Mouse (Mus musculus): ENCODE measurements around the gene Man2b2. TPM values are rescaled to one million over a fixed set of nuclear protein-coding genes. Genes with fewer than 3 reads are reported as not detected.

The Man2b2 gene
- polyA plus RNA-seq, 1 experiment from 2014 or later, result 11.3 TPM

DNA sequence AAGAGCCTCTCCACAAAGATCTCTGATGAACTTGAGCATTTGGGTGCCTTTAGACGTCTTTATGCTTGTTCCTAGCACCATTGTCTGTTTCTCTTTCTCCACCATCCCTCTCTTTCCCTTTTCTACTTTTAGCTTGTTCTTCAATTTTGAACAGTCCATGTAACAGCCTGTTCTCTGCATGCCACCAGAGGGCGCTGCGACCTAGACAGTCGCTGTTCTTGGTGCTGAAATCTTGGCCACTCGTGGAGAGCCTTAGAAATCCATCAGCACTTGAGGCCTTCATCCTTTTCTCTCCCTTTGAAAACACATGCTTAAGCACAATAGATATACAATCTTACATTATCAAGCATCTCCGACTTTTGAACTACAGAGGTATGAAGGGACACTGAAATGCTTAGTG lies 5.5 kb upstream of the Man2b2 start:
- peak; percentile 86 for DNase-seq
- Histone ChIP-seq H3K4me1 (ENCODE audit: insufficient read depth) (no peaks in the 10 kb centered on the region), H3K9me3 (ENCODE audit: low read depth, low read length) (no peaks in the 10 kb centered on the region), H3K4me3 (ENCODE audit: low read depth, low read length) (no peak overlapping the region), H3K4me2 (no peak overlapping the region), H3K9ac (no peak overlapping the region), H3K27ac (ENCODE audit: low read depth) (no peak overlapping the region), H3K27me3 (ENCODE audit: insufficient read depth, low read length) (no peaks in the 10 kb centered on the region), H3K36me3 (ENCODE audit: insufficient read depth) (no peaks in the 10 kb centered on the region)
- peak; percentile 95 for TF ChIP-seq CTCF (IDR thresholded peaks at IDR 0.05; ENCODE audit: low read depth)
- WGBS, result 2% methylated on average over 6 of the region's 6 CpGs
- no peak for ATAC-seq (ENCODE audit: insufficient read depth)

DNA sequence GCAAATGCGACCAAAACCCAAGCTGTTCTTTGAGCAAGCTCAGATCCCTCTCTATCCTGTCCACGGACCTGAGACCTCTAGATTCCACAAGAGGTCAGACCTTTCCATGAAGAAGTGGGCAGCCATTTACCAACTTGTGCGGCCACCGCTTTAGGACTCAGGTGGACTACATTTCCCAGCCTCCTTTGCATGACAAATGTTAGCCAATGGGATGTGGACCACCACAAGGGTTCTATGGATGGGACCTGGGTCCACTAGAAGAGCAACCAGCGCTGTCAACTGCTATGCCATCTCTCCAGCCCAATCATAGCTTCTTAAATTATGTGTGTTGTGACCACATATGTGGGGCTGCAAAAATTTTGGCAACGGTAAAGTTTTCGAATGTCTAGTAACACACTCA lies 819 bp upstream of the Man2b2 start:
- no peak for ATAC-seq (ENCODE audit: insufficient read depth)
- Histone ChIP-seq H3K36me3 (ENCODE audit: insufficient read depth) (no peaks in the 10 kb centered on the region), H3K9ac (no peak overlapping the region), H3K27me3 (ENCODE audit: insufficient read depth, low read length) (no peaks in the 10 kb centered on the region), H3K27ac (ENCODE audit: low read depth) (no peak overlapping the region), H3K4me1 (ENCODE audit: insufficient read depth) (no peaks in the 10 kb centered on the region), H3K4me3 (ENCODE audit: low read depth, low read length) (no peak overlapping the region), H3K9me3 (ENCODE audit: low read depth, low read length) (no peaks in the 10 kb centered on the region), H3K4me2 (no peak overlapping the region)
- no peak for TF ChIP-seq CTCF (IDR thresholded peaks at IDR 0.05; ENCODE audit: low read depth)
- peak; percentile 4 for DNase-seq
- 60% methylated on average over 7 of the region's 7 CpGs for WGBS

DNA sequence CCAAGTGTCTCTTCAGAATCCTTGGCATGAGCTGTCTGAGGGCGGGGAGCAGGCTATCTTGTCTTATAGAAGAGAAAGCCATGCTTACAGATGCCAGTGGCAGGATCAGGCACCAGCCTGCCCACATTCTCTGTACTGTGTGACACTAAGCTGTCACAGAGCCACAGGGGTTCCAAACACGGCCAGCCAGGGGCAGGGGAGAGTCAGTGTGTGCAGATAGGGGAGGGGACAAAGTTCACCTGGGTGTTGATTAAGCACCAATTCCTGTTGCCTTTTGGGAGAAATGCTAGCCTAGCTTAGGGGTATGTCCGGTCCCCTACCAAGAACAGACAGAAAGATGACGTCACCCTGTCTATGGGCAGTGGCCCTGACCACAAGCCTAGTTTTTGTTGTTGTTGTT lies 1.4 kb downstream of the Man2b2 start:
- Histone ChIP-seq H3K4me3 (ENCODE audit: low read depth, low read length) (no peak overlapping the region), H3K4me1 (ENCODE audit: insufficient read depth) (no peaks in the 10 kb centered on the region), H3K4me2 (no peak overlapping the region), H3K9ac (no peak overlapping the region), H3K36me3 (ENCODE audit: insufficient read depth) (no peaks in the 10 kb centered on the region), H3K27me3 (ENCODE audit: insufficient read depth, low read length) (no peaks in the 10 kb centered on the region), H3K9me3 (ENCODE audit: low read depth, low read length) (no peaks in the 10 kb centered on the region), H3K27ac (ENCODE audit: low read depth) (no peak overlapping the region)
- WGBS, result 66% methylated on average over 4 of the region's 4 CpGs
- ATAC-seq (ENCODE audit: insufficient read depth) (no peak), DNase-seq (no peak)
- TF ChIP-seq CTCF (IDR thresholded peaks at IDR 0.05; ENCODE audit: low read depth), result no peak

- no peaks in the 10 kb centered on the region for H3K4me1 ChIP-seq (ENCODE audit: insufficient read depth)
- H3K9ac ChIP-seq, result no peak overlapping the region
- H3K4me2 ChIP-seq, result no peak overlapping the region
- no peaks in the 10 kb centered on the region for H3K36me3 ChIP-seq (ENCODE audit: insufficient read depth)
- 88% methylated on average over 4 of the region's 4 CpGs for WGBS
- H3K4me3 ChIP-seq (ENCODE audit: low read depth, low read length), result no peak overlapping the region
- H3K27me3 ChIP-seq (ENCODE audit: insufficient read depth, low read length), result no peaks in the 10 kb centered on the region
- DNase-seq (no peak), ATAC-seq (ENCODE audit: insufficient read depth) (no peak)
- no peak overlapping the region for H3K27ac ChIP-seq (ENCODE audit: low read depth)
- H3K9me3 ChIP-seq (ENCODE audit: low read depth, low read length), result no peaks in the 10 kb centered on the region
- no peak for TF ChIP-seq CTCF (IDR thresholded peaks at IDR 0.05; ENCODE audit: low read depth)
Observed at GRCm38 (mm10) chr5:36822907-36823306, 7.5 kb downstream of the Man2b2 start.

DNA sequence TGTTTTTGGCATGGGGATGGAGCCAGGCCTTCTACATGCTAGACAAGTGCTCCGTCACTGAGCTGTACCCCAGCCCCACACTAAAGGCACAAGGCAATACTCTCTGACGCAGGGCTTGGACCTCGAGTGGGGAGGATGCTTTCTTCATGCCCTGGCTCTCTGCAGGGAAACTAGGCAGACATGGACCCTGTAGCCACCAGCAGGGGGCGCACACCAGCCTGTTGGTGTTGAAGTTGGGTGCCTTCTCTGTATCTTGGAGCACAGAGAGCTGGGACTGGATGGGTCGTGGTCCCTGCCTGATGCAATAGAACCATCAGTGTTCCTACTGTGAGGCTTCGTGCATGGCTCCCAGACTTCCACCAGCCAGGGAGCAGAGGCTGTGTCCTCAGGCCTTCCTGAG lies 10.3 kb downstream of the Man2b2 start:
- no peaks in the 10 kb centered on the region for H3K27me3 ChIP-seq (ENCODE audit: insufficient read depth, low read length)
- ATAC-seq (ENCODE audit: insufficient read depth) (no peak; the same call in 1 of the 2 replicates), DNase-seq (peak; percentile 65)
- H3K27ac ChIP-seq (ENCODE audit: low read depth), result no peak overlapping the region
- no peak overlapping the region for H3K4me2 ChIP-seq
- peak; percentile 83 for TF ChIP-seq CTCF (IDR thresholded peaks at IDR 0.05; ENCODE audit: low read depth)
- H3K9ac ChIP-seq, result no peak overlapping the region
- H3K4me3 ChIP-seq (ENCODE audit: low read depth, low read length), result no peak overlapping the region
- no peaks in the 10 kb centered on the region for H3K36me3 ChIP-seq (ENCODE audit: insufficient read depth)
- H3K9me3 ChIP-seq (ENCODE audit: low read depth, low read length), result no peaks in the 10 kb centered on the region
- H3K4me1 ChIP-seq (ENCODE audit: insufficient read depth), result no peaks in the 10 kb centered on the region
- 45% methylated on average over 6 of the region's 6 CpGs for WGBS

DNA sequence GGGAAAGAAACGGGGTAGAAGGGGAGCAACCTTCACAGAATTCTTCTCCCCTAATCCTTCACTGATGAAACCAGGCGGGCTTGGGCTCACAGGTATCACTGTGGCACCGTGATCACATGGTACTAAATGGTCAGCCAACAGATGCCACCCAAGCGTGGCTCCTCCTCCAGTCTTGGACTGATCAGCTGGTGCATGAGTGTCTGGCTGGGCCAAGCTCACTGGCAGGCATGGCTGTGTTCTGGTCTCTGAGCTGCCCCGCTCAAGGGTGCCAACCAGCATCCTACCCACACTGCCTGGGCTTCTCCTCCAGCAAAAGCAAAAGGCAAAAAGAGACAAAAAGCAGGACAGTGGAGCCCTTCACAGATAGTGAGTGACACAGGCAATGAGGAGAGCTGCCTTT lies 10.7 kb downstream of the Man2b2 start:
- no peaks in the 10 kb centered on the region for H3K9me3 ChIP-seq (ENCODE audit: low read depth, low read length)
- no peak for ATAC-seq (ENCODE audit: insufficient read depth)
- no peak overlapping the region for H3K4me2 ChIP-seq
- no peaks in the 10 kb centered on the region for H3K36me3 ChIP-seq (ENCODE audit: insufficient read depth)
- no peak for TF ChIP-seq CTCF (IDR thresholded peaks at IDR 0.05; ENCODE audit: low read depth)
- H3K9ac ChIP-seq, result no peak overlapping the region
- H3K27me3 ChIP-seq (ENCODE audit: insufficient read depth, low read length), result no peaks in the 10 kb centered on the region
- DNase-seq, result no peak
- WGBS, result 79% methylated on average over 5 of the region's 5 CpGs
- no peak overlapping the region for H3K4me3 ChIP-seq (ENCODE audit: low read depth, low read length)
- H3K4me1 ChIP-seq (ENCODE audit: insufficient read depth), result no peaks in the 10 kb centered on the region
- H3K27ac ChIP-seq (ENCODE audit: low read depth), result no peak overlapping the region

DNA sequence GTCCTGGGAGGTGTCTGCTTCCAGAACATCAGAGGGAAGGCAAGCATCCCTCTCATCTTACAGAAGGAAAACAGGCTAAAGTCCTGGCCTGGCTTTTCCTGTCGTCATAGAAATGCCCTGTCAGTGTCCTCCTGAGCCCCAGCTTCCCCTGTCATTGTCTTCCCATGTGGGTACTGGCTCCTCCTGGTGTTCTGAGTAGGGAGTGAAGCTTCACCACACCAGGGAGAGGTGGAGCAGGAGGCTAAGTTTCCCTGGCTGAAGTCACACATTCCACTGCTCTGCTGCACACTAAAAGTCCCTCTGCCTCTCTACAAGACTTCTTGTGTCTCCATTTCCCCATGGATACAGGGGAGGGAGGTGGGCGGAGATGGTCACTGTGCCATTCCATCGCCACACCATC lies 12.7 kb downstream of the Man2b2 start:
- H3K27ac ChIP-seq (ENCODE audit: low read depth), result no peak overlapping the region
- H3K4me2 ChIP-seq, result no peak overlapping the region
- H3K4me3 ChIP-seq (ENCODE audit: low read depth, low read length), result no peak overlapping the region
- no peaks in the 10 kb centered on the region for H3K9me3 ChIP-seq (ENCODE audit: low read depth, low read length)
- TF ChIP-seq CTCF (IDR thresholded peaks at IDR 0.05; ENCODE audit: low read depth), result peak; percentile 26; the same call in 1 of the 2 replicates
- ATAC-seq (ENCODE audit: insufficient read depth) (no peak), DNase-seq (no peak)
- H3K36me3 ChIP-seq (ENCODE audit: insufficient read depth), result no peaks in the 10 kb centered on the region
- no peaks in the 10 kb centered on the region for H3K4me1 ChIP-seq (ENCODE audit: insufficient read depth)
- 64% methylated on average over 3 of the region's 3 CpGs for WGBS
- no peaks in the 10 kb centered on the region for H3K27me3 ChIP-seq (ENCODE audit: insufficient read depth, low read length)
- H3K9ac ChIP-seq, result no peak overlapping the region

GRCm38 (mm10) chr5:36814554-36814953 lies 15.9 kb downstream of the Man2b2 start:
- H3K4me3 ChIP-seq (ENCODE audit: low read depth, low read length), result no peak overlapping the region
- DNase-seq (peak; percentile 16), ATAC-seq (ENCODE audit: insufficient read depth) (no peak)
- H3K4me2 ChIP-seq, result no peak overlapping the region
- no peaks in the 10 kb centered on the region for H3K4me1 ChIP-seq (ENCODE audit: insufficient read depth)
- H3K9me3 ChIP-seq (ENCODE audit: low read depth, low read length), result no peaks in the 10 kb centered on the region
- no peaks in the 10 kb centered on the region for H3K27me3 ChIP-seq (ENCODE audit: insufficient read depth, low read length)
- WGBS, result 70% methylated on average over 6 of the region's 6 CpGs
- no peak overlapping the region for H3K27ac ChIP-seq (ENCODE audit: low read depth)
- H3K9ac ChIP-seq, result no peak overlapping the region
- TF ChIP-seq CTCF (IDR thresholded peaks at IDR 0.05; ENCODE audit: low read depth), result peak; percentile 35; the same call in 1 of the 2 replicates
- no peaks in the 10 kb centered on the region for H3K36me3 ChIP-seq (ENCODE audit: insufficient read depth)
